Mouse (Mus musculus): ENCODE measurements at regions not wholly inside any gene's neighbourhood (a gene's known extent, or its start where the extent isn't known, plus 50 kb on each side); places are given as distances from the start of the nearest gene placed in this dataset.

- TF ChIP-seq CTCF (IDR thresholded peaks at IDR 0.05; ENCODE audit: control insufficient read depth, insufficient read depth, low read length) (no peak), POLR2A (IDR thresholded peaks at IDR 0.05; ENCODE audit: borderline replicate concordance, control insufficient read depth, low read depth, low read length) (no peak)
These were observed 78.1 kb downstream of the Klf6 start for GRCm38 (mm10) chr13:5939368-5939767.

All from bone marrow, adult 2 months (tissue).